Mouse (Mus musculus) cerebellum, postnatal 36 days (tissue): ENCODE data around the gene Fam72a.

Experiments used
- DNase-seq, 2 experiments: peaks; one replicate each; pipeline ENCODE4 v3.0.0; 2021 to 2022; ENCODE audit warnings: mixed read lengths in 2 of 2

Gene Fam72a

DNA sequence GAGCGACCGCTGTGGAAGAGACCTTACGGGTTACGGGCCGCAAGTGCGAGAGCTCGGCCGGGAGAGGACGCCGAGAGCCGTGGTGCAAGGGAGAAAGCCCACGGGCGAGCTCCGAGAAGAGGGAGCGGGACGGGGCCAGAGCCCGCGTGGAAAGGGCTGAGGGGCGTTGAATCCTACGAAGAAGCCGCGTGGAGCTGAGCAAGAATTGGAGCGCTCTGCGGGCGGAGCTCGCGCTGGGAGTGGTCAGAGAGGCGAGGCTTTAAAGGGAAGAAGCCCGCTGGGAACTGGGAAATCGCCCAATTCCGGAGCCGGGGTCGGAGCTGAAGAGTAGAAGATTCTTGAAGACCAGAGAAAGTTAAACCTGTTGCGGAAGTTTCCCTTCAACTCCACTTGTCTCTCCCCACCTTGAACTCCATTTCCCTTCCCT, 391 bp downstream of the Fam72a start:
- peak; percentile 41 to 49 for DNase-seq

DNA sequence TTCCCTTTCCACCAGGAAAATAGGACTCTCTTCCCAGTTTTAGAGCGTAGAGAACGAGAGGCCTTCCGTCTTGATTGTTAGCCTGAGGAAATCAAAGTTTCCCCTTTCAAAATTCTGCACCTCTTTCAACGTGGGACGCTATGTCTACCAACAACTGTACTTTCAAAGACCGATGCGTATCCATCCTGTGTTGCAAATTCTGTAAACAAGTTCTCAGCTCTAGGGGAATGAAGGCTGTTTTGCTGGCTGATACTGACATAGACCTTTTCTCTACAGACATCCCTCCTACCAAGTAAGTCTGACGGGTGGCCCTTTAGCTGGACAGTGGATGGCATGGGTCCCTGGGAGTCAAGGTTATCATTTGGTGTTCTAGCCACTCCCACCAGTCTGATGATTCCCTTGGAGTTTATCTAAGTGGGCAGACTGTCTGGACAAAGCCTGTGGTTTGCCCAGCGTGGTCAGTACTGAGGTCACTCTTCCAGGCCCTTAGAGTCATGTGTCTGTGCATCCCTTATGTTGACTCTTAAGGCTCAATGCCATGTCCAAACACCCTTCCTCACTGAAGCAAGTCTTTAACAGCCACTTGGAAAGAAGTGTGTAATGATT, 961 bp downstream of the Fam72a start:
- DNase-seq = no peak

DNA sequence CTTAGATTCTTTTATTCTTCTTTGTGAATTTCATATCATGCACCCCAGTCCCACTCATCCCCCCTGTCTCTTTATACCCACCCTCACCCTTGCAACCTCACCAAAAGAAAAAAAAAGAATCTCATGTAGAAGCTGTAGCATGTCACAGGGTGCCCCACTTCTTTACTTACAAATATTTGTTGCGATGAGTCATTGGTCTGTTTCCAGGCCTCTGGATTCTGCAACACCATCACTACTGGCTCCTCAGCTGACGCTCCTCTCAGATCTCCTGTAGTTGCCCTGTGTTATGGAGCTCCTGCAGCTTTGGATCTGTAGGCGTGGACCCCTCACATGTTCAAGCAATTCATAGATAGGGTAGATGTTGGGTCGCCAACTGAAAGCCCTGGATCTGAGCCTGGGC, 12.1 kb downstream of the Fam72a start:
- no peak for DNase-seq

DNA sequence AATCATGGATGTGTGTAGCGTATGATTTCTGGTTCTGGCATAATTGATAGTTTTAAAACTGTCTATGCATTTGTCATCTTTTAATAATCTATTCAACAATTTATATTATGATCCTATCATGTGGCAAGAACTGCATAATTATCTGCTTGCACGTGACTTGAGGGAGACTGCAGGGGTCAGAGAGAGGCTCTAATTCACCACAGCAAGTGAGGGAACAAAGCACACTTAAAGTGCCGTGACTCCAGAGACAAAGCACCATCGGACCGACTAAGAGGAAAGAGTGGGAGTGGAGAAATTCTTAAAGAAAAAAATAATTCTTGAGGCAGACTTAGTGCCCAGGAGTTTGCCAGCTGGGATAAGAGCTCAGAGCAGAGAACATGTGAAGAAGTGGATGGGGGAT, 13.1 kb downstream of the Fam72a start:
- DNase-seq = no peak

DNA sequence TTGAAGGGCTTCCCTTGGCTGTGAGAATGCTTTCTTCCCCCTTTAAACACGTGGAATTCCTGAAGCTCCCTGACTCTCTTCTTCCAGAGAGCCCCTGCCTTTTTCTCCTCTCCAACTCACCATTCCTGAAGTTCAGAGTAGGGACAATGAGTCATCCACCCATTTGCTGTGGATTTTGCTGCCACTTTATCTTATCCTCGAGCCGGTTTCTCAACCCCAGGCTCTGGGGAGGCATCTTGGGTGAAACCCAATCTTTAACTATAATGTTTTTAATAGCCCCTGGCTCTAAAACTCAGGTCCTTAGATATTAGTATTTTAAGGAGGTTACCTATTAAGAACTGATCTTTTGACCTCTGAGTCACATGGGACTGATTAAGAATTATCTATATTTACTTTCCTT, 13.7 kb downstream of the Fam72a start:
- DNase-seq = no peak

DNA sequence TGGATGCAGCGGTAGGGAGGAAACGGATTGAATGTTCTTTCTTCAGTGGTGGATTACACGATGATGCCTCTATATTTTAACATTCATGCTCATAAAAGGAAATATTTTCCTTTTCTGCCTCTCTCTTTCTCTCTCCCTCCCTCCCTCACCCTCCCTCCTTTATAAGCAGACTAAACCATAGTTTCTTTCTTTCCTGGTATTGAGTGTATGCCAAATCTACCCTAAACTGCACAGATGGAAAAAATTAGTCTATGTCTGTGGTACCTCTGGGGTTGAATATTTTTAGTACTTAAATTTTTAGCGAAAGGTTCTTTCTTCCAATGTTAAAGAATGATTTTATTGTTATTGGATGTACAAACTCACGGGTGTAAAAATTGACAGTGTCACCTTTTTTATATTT, 14.2 kb downstream of the Fam72a start:
- no peak for DNase-seq

DNA sequence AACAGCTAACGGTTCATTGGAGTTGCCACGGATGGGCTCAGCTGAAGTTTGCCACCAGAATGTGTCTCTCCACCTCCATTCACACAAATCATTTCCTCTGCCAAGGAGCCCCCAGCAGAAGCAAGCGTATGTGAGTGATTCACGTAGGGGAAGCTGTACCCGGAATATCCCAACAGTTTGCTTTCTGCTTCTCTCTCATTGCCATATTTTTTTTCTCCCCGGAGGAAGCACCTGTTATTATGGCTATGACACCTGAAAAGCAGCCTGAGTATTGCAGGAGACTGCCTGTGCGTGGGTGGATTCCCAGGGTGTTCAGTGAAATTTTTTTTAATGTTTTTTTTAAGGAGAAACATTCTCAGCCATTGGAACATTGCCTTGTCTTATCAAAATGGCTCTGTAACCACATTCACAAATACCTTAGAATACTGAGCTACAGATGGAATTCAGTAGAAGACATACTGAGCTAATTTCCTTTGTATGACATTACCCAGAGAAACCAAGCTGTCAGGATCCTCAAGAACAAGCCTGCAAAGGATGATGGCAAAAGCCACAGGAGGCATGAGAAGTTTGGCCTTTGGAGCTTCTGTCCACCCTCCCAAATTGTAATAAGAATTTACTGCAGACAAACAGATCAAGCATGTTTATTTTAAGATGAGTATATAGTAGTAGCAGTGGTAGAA, 16.3 kb downstream of the Fam72a start:
- DNase-seq = peak; percentile 71 to 74

DNA sequence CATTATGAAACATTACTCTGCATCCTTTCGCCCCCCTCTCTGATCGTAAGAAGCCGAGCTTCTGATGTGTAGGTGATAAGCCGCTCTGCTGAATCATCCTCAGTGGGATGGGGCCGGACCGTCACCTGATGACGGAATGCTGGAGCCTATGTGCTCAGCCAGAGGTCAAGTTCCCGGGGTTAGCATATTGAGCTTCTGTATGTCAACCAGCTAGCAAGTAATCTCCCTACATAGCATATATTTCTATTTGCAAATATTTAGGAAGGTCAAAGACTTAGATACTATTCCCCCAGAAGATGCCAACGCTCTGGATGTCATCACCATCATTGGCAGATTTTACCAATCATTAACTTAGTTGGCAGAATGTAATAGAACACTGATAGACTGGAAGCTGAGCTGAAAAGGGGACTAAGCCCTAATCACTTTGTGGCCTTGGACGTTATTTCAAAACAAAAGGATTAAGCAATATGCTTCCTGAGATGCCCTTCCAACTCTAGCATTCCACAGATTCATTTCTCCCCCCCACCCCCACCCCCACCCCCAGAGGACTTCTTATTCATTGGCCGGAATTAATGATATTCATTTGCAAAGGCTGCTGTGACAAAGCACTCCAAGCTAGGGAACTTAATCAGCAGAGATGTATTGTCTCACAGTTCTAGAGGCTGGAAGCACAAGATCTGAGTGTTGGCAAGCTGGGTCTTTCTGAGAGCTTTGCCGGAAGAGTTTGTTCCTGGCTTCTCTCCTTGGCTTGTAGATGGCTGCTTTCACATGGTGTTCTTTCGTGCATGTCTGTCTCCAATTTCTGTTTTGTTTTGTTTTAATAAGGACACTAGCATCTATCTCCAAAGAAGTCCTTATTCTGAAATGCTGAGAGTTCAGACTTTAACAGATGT, 19.3 kb downstream of the Fam72a start:
- DNase-seq = no peak

DNA sequence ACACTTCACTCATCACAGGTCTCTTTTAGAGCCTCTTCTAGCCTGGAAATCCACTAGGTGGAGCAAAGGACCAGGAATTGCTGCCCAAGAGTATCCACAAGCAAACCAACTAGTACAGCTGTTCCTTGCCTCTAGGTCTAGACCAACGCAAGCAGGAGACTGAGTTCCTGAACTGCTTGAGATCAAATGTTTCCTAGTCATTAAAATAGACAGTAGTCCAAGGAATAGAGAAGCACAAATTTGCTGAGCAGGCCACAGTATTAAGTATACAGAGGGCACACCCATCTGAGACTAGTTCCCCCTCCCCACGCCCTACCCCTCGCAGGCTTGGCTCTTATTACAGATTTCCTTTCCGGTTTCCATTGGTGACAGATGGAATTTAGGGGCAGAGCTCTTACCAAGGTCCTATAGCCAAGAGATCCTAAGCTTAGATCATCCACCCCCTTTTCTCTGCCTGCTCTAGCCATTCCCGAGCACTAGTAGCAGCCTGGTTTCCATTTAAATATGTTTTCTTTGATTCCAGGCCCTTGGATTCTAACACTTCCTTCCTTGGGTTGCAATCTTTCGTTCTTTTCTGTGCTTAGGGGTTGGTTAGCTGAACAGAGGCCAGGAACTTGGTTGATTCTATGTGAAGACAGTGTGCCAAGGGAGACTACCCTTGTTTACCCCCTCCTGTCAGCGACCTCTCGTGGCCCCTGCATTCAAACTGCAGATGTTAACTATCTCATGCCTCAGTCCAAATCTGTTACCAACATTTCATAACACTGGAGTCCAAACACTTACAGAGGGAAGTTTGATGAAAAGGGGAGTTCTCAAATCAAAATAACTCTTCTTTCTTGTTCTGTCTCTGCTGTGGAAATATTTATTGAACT, 21.0 kb downstream of the Fam72a start:
- DNase-seq = peak in 1 of 2 experiments; percentile 35

DNA sequence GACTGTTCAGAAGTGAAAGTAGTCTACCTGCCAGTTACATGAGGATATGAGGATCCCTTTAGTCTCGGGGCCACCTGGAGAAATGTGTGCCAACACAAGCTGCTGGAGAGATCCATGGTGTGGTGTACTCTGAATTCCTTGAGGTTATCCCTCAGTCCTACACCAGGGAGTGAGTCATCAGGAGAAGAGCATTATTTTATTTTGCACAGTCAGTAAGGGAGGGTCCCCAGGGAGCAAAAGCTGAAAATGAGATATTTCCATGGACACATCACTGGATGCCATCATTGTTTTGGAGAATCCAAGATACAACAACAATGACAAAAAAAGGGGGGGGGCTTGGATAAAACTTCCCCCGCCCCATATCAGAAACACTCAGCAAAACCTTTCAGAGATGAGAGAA, 24.3 kb downstream of the Fam72a start:
- DNase-seq = no peak

DNA sequence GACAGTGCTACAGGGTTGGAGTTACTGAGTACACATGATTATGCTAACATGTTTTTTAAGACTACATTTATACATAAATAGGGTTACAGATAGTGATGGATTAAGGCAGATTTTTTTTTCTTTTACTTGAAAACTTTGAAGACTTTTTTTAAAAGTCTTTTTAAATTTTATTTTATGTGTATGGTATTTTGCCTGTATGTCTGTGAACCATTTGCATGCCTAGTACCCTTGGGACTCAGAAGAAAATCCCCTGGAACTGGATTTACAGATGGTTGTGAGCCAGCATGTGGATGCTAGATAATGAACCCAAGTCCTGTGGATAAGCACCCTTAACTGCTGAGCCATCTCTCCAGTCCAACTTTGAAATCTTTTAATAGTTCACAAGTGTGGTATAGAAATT, 25.7 kb downstream of the Fam72a start:
- no peak for DNase-seq

DNA sequence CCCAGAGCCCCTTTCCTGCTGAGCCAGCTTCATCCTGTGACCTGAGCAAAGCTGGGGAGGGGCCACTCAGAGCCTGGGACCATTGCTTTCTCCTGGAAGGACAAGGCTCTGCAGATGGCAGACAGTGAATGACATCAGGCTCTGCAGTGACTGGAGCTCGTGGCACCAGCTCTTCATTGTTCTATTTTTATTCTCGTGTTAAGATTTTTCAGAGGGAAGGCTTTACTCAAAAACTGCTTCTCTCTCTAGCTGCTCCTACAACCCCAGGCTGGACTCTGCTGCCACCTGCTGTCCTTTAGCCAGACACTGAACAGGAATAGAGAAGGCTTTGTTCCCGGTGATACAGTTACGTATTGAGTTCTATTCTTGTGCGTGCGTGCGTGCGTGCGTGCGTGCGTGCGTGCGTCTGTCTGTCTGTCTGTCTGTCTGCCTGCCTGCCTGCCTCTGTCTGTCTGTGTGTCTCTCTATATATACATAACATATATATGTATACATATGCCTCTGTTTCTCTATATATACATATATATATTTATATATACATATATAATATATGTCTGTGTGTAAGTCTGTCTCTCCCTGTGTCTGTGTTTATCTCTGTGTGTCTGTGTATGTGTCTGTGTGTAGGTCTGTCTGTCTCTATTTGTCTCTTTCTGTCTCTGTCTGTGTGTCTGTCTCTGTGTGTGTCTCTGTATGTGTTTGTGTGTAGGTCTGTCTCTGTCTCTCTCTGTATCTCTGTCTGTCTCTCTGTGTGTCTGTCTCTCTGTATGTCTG, 27.5 kb downstream of the Fam72a start:
- DNase-seq = peak; percentile 84 to 89

DNA sequence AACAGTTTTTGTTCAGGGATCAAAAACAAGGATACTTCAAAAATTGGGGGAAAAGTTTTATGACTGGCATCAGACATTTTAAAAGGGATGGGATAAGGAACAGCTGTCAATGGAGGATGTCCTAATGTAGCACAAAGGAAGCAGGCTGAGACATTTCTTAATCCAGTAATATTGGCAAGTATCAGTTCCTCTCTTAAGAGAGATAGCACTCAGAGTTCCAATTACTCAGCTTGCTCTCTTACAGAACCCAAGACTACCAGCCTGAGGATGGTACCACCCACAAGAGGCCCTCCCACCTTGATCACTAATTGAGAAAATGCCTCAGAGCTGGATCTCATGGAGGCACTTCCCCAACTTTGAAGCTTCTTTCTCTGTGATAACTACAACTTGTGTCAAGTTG, 32.8 kb downstream of the Fam72a start:
- no peak for DNase-seq

DNA sequence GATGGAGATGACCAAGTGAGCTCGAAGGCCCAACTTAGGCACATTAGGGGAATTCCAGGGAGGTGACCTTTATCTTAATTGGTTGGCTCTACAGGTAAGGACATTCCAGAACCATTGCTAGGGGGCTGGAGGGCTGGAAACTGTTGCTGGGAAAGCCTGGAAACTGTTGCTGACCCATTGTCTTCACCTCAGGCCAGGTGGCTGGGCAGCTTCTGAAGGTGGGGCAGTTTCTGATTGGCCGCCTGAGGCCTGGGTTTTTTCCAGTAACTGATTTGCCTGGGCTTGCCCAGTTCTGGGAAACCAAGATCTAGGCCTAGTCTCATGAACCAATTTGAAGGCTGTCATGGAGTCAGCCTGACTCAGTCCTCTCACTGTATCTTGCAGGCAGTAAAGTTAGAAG, 34.4 kb downstream of the Fam72a start:
- DNase-seq = no peak

DNA sequence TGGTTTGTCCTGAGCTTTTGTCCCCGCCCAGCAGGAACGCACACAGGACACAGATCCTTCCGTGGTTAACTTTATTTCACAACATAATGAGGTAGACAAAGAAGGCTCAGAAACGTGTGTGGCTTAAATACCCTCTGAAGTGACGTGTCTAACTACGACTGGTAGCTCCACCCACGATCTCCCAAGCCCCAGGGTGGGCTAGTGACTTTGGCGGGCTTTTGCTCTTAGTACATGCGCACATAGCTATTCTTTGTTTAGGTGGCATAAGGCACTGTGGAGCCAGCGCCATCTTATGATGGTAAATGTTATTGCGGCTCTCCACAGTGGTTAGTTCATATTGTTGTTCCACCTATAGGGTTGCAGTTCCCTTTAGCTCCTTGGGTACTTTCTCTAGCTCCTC, 38.4 kb downstream of the Fam72a start:
- DNase-seq = peak in 1 of 2 experiments; percentile 19

DNA sequence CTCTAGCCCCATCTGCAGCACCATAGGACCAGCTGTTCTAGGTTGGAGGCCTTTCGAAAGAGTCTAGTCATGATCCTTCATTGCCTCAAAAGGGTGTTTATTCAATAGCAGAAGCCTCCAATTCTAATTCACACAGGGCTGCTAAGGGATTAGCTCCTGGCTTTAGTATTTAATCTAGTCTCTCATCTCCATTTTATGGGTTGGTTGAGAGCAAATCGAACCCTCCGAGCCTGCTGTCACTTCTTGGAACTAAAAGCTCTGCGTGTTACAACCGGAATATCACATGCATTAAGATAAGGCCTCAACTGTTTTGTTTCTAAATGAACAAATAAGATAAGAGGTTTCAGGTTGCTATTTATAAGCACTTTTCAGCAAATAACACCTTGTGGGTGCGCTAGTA, 42.0 kb downstream of the Fam72a start:
- DNase-seq = no peak

DNA sequence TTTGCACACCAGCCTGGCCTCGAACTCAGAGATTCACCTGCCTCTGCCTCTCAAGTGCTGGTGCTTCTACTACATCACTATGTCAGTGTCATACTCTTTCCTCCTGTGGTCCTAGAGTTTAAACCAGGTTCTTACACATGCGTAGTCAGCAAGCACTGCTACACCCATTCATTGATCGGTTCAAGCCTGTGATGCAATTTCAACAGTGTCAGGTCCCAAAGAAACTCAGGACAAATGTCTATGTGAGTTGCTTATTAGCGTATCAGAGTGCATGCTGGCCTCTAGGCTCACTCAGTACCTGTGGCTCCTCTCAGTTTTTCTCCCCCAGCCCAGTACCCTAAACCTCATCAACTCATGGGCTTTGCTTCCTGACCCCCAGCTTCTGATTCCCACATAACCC, 42.7 kb downstream of the Fam72a start:
- DNase-seq = no peak

DNA sequence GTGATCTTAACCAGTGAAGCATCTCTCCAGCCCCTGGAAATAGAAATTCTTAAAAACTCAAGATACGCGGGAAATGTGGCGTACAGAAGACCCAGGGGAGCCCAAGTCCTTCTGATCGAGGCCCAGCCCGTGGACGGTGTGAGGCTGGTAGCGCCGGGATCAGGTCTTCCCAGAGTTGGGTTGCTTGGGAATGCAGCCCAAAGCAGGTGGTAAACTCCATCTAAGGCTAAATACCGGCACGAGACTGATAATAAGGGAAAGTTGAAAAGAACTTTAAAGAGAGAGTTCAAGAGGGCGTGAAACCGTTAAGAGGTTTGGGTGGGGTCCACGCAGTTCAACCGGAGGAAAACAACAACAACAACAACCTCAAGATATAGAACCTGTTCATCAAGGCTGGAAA, 46.0 kb downstream of the Fam72a start:
- DNase-seq = peak in 1 of 2 experiments; percentile 24

DNA sequence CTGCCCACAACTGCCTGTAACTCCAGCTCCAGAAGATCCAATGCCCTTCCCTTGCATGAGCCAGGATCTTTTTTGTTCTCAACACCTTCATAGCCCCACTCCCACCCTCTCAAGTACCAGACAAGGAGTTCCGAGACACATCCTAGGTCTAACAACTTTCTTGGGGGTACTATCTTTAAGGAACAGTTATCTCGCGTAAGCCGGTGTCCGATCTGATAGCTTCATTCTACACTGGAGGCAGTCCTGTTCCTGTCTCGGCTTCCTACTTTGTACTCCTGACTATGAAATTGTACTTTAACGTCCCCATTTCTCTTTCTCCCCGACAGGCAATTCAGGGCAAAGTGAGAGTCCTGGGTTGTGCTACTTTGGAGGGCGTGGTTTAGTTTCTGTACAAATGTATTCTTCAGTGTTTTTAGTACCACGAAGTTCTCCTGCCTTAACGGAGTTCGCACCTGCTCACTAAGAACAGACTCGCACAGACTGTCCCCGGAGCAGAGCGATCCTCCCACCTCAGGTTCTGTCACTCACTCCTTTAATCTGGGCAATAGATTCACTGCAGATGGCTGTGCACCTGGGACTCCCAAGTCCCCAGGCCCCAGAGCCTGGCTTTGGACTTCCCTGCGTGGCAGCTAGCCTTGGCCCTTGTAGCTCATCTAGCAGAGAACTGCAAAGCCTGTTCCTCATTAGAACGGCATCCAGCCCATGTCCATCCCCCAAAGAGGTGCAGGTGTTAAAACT, 51.4 kb downstream of the Fam72a start:
- DNase-seq = peak; percentile 20 to 39

DNA sequence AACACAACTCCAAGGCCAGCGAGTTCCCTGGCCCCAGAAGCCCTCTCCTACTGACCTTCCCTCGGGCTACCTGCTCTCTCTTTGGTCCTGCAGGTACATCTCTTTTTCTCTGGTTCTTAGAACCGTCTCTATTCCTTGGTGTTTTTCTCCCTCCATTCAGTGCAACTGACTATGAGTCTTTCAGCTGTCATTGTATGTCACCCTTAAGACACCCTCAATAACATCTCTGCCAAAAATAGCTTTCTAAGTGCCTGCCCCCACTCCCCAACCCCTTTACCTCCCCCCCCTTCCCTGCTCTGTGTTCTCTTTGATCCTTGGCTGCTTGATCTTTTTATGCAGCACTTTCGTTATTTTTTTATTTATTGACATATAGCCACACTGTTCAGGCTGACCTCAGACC, 52.7 kb downstream of the Fam72a start:
- no peak for DNase-seq

DNA sequence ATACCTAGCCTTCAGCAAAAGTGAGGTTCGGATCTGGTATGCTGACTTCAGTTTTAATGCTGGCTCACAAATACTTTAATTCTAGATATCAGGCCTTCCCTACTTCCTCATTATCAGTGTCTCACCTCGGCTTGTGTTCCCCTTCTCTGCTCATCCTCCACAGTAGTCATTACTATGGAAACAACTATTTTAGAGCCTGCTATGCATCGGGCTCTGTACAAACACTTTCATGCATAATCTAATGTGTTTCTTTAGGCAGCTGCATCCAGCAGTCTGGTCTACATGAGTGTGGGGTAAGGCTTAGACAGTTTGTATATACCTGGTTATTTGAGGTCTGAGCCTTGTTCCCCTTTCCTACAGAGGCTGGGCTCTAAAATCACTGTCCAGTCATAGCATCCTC, 55.9 kb downstream of the Fam72a start:
- DNase-seq = no peak
